Mouse (Mus musculus): Measurements from ENCODE around the gene Tex26. TPM values are rescaled to one million over a fixed set of nuclear protein-coding genes. Genes with fewer than 3 reads are reported as not detected.
A peak's percentile ranks its signal among the peaks of the same experiment; 100 is the strongest.

Gene Tex26
- total and polyA plus RNA-seq, 3 experiments = not detected

GRCm38 (mm10) chr5:149444451-149444850 lies 5.0 kb downstream of the Tex26 start:
- DNase-seq (ENCODE audit: extremely low read depth) = no peak
- H3K79me2 ChIP-seq (replicated peaks; ENCODE audit: control insufficient read depth, extremely low read depth, insufficient read depth, poor library complexity, severe bottlenecking) = no peaks in the 10 kb centered on the region
- in situ Hi-C loops (cut with MboI; ENCODE audit: low pct_ligation_motif_present, low pct_unique_long_range_greater_than_20kb, low sequenced_read_pairs) = no loop called here

DNA sequence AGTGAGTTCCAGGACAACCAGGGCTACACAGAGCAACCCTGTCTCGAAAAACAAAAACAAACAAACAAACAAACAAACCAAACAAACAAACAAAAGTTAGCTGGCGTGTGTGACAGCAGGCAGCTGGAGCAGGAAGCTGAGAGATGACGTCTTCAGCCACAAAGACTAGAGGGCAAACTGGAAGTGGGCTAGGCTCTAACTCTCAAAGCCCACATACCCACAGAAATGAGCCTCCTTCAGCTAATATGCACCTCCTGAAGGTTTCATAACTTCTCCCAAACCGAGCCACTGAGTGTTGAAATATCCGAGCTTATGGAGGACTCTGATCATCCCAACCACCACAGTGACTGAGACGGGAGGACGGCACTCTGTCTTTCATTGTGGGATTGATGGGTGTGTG lies 7.0 kb downstream of the Tex26 start:
- dilution Hi-C loops (cut with MboI; ENCODE audit: extremely low pct_ligation_motif_present, extremely low pct_unique_long_range_greater_than_20kb, low sequenced_read_pairs) = no loop called here
- no peak for DNase-seq (ENCODE audit: extremely low read depth)
- H3K27ac ChIP-seq (ENCODE audit: insufficient read depth, low read depth) = no peak overlapping the region

More at GRCm38 (mm10) chr5:149444451-149444850, 5.0 kb downstream of the Tex26 start:
- no peak overlapping the region for H3K27ac ChIP-seq (ENCODE audit: insufficient read depth, low read depth)
- dilution Hi-C loops (cut with MboI; ENCODE audit: extremely low pct_ligation_motif_present, extremely low pct_unique_long_range_greater_than_20kb, low sequenced_read_pairs) = no loop called here
- no peak overlapping the region for H3K4me3 ChIP-seq (replicated peaks in 1 of 3; ENCODE audit: low read depth in 2 of 3, low read length in 2 of 3, poor library complexity in 1 of 3)
- H3K27me3 ChIP-seq (replicated peaks) = no peaks in the 10 kb centered on the region
- no peak for TF ChIP-seq ZKSCAN1 (IDR thresholded peaks at IDR 0.05; ENCODE audit: borderline replicate concordance, low read depth, low read length)
- TF ChIP-seq PAX5 (IDR thresholded peaks at IDR 0.05; ENCODE audit: low read length) = no peak
- no peak for TF ChIP-seq USF2 (conservative IDR thresholded peaks at IDR 0.05; ENCODE audit: low read depth, low read length)
- TF ChIP-seq TCF12 (IDR thresholded peaks at IDR 0.05; ENCODE audit: low read depth, low read length) = no peak
- TF ChIP-seq SMC3 (IDR thresholded peaks at IDR 0.05; ENCODE audit: low read depth, low read length) = no peak
- no peak for TF ChIP-seq ETS1 (conservative IDR thresholded peaks at IDR 0.05; ENCODE audit: low read depth, low read length)
- TF ChIP-seq BHLHE40 (IDR thresholded peaks at IDR 0.05; ENCODE audit: low read depth, low read length) = no peak
- no peak for TF ChIP-seq MAX (IDR thresholded peaks at IDR 0.05; ENCODE audit: low read length)
- no peak for TF ChIP-seq GABPA (IDR thresholded peaks at IDR 0.05; ENCODE audit: insufficient replicate concordance, low read depth, low read length)
- TF ChIP-seq ZMIZ1 (IDR thresholded peaks at IDR 0.05; ENCODE audit: low read depth, low read length) = no peak
- TF ChIP-seq KAT2A (IDR thresholded peaks at IDR 0.05; ENCODE audit: insufficient replicate concordance, low read length) = no peak
- TF ChIP-seq UBTF (IDR thresholded peaks at IDR 0.05; ENCODE audit: low read depth, low read length) = no peak
- TF ChIP-seq CHD1 (IDR thresholded peaks at IDR 0.05; ENCODE audit: low read depth, low read length) = no peak
- no peak for TF ChIP-seq ELF1 (IDR thresholded peaks at IDR 0.05; ENCODE audit: low read depth, low read length)
- no peak overlapping the region for H3K9ac ChIP-seq (ENCODE audit: insufficient read depth, low read depth)
- no peaks in the 10 kb centered on the region for H3K36me3 ChIP-seq (replicated peaks in 1 of 2; ENCODE audit: control insufficient read depth in 1 of 2, insufficient read depth in 1 of 2, low read length in 1 of 2)
- peaks cover 3% of the 10 kb centered on the region for H3K9me3 ChIP-seq (replicated peaks; ENCODE audit: low read length)
- H3K4me1 ChIP-seq (ENCODE audit: control insufficient read depth in 1 of 2, insufficient read depth in 2 of 2) = no peaks in the 10 kb centered on the region
- H3K4me2 ChIP-seq (ENCODE audit: insufficient read depth, low read depth, poor library complexity, severe bottlenecking) = no peak overlapping the region

DNA sequence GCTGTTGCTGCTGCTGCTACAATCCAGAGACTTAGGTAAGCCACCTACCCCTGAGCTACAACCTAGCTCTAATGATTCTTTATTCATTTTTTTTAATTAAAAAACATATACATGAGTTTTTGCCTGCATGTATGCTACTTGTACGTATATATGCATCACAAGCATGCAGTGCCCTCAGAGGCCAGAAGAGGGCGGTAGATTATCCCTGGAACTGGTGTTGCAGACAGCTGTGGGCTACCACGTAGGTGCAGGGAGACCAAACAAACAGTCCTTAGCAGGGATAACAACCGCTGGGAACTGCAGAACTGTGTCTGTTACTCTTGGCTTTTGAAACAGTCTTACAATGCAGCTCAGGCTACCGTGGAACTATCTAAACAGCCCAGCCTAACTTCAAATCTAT lies 8.3 kb downstream of the Tex26 start:
- Histone ChIP-seq H3K4me3 (replicated peaks in 1 of 3; ENCODE audit: low read depth in 2 of 3, low read length in 2 of 3, poor library complexity in 1 of 3) (no peak overlapping the region), H3K27me3 (replicated peaks) (no peaks in the 10 kb centered on the region), H3K9ac (ENCODE audit: insufficient read depth, low read depth) (no peak overlapping the region), H3K79me2 (replicated peaks; ENCODE audit: control insufficient read depth, extremely low read depth, insufficient read depth, poor library complexity, severe bottlenecking) (no peaks in the 10 kb centered on the region), H3K36me3 (replicated peaks in 1 of 2; ENCODE audit: control insufficient read depth in 1 of 2, insufficient read depth in 1 of 2, low read length in 1 of 2) (no peaks in the 10 kb centered on the region), H3K9me3 (replicated peaks; ENCODE audit: low read length) (peaks cover 3% of the 10 kb centered on the region), H3K4me1 (ENCODE audit: control insufficient read depth in 1 of 2, insufficient read depth in 2 of 2) (no peaks in the 10 kb centered on the region), H3K27ac (ENCODE audit: insufficient read depth, low read depth) (no peak overlapping the region), H3K4me2 (ENCODE audit: insufficient read depth, low read depth, poor library complexity, severe bottlenecking) (no peak overlapping the region)
- dilution Hi-C loops (cut with MboI; ENCODE audit: extremely low pct_ligation_motif_present, extremely low pct_unique_long_range_greater_than_20kb, low sequenced_read_pairs) = no loop called here
- in situ Hi-C loops (cut with MboI; ENCODE audit: low pct_ligation_motif_present, low pct_unique_long_range_greater_than_20kb, low sequenced_read_pairs) = no loop called here
- DNase-seq (ENCODE audit: extremely low read depth) = no peak
- peak in 1 of 2 experiments; percentile 51; a peak in 2 of 4 replicates for TF ChIP-seq CTCF (conservative IDR thresholded peaks at IDR 0.05 in 1 of 2, IDR thresholded peaks at IDR 0.05 in 1 of 2; ENCODE audit: low read depth in 2 of 2, low read length in 2 of 2)
- no peak for TF ChIP-seq MAZ (IDR thresholded peaks at IDR 0.05; ENCODE audit: low read depth, low read length)

More for the DNA sequence above, 7.0 kb downstream of the Tex26 start:
- Histone ChIP-seq H3K4me3 (replicated peaks in 1 of 3; ENCODE audit: low read depth in 2 of 3, low read length in 2 of 3, poor library complexity in 1 of 3) (no peak overlapping the region), H3K9ac (ENCODE audit: insufficient read depth, low read depth) (no peak overlapping the region), H3K9me3 (replicated peaks; ENCODE audit: low read length) (peaks cover 3% of the 10 kb centered on the region), H3K27me3 (replicated peaks) (no peaks in the 10 kb centered on the region), H3K4me1 (ENCODE audit: control insufficient read depth in 1 of 2, insufficient read depth in 2 of 2) (no peaks in the 10 kb centered on the region), H3K4me2 (ENCODE audit: insufficient read depth, low read depth, poor library complexity, severe bottlenecking) (no peak overlapping the region), H3K79me2 (replicated peaks; ENCODE audit: control insufficient read depth, extremely low read depth, insufficient read depth, poor library complexity, severe bottlenecking) (no peaks in the 10 kb centered on the region), H3K36me3 (replicated peaks in 1 of 2; ENCODE audit: control insufficient read depth in 1 of 2, insufficient read depth in 1 of 2, low read length in 1 of 2) (no peaks in the 10 kb centered on the region)
- in situ Hi-C loops (cut with MboI; ENCODE audit: low pct_ligation_motif_present, low pct_unique_long_range_greater_than_20kb, low sequenced_read_pairs) = no loop called here
- TF ChIP-seq PAX5 (IDR thresholded peaks at IDR 0.05; ENCODE audit: low read length) = no peak
